Mouse (Mus musculus) heart, postnatal 36 days (tissue): Measurements from ENCODE around the gene Tmem160. TPM values are rescaled to one million over a fixed set of nuclear protein-coding genes. Genes with fewer than 3 reads are reported as not detected.

Experiments
- DNase-seq, 2 experiments: peaks; one replicate each; pipeline ENCODE4 v3.0.0; 2021 to 2022
- intact Hi-C: fragments of 180-260 bp; cut with DNase I; formaldehyde crosslinking; loops from one replicate; pipeline ENCODE4 v1.15.1; 2025
- total RNA-seq, 2 experiments: library from RNA; stranded (reverse); gene quantifications; 2 replicates each; pipeline ENCODE4 v1.2.3; 2021

Tmem160 gene
- total RNA-seq = 10 to 100 TPM; 79.4 to 89.8 TPM

GRCm38 (mm10) chr7:16452587-16453073, at the start of gene Tmem160:
TSS of gene Tmem160 (plus strand) at chr7:16452779.
- peak; percentile 86 for DNase-seq
- intact Hi-C loops = loop anchor here (10.0 kb wide), 1 partner anchor 158 kb away; no protein-coding TSS in a partner anchor

GRCm38 (mm10) chr7:16402968-16403948, 49.3 kb upstream of the Tmem160 start:
- DNase-seq = peak; percentile 40 to 60
- intact Hi-C loops = no loop called here

- intact Hi-C loops = no loop called here
- DNase-seq = peak in 1 of 2 experiments; percentile 44
Measured at GRCm38 (mm10) chr7:16404315-16405072, 48.1 kb upstream of the Tmem160 start.

- peak; percentile 63 to 78 for DNase-seq
- intact Hi-C loops = no loop called here
Measured at GRCm38 (mm10) chr7:16405073-16405455, 47.5 kb upstream of the Tmem160 start.

- intact Hi-C loops = no loop called here
- DNase-seq = peak; percentile 71 to 78
Measured at GRCm38 (mm10) chr7:16405516-16406351, 46.8 kb upstream of the Tmem160 start.

GRCm38 (mm10) chr7:16406978-16407377, 45.6 kb upstream of the Tmem160 start:
- intact Hi-C loops = no loop called here
- no peak for DNase-seq

GRCm38 (mm10) chr7:16411100-16411499, 41.5 kb upstream of the Tmem160 start:
- no peak for DNase-seq
- intact Hi-C loops = no loop called here

GRCm38 (mm10) chr7:16412220-16412896, 40.2 kb upstream of the Tmem160 start:
- intact Hi-C loops = no loop called here
- DNase-seq = no peak

GRCm38 (mm10) chr7:16412930-16413329, 39.6 kb upstream of the Tmem160 start:
- no peak for DNase-seq
- intact Hi-C loops = no loop called here

GRCm38 (mm10) chr7:16415426-16415825, 37.2 kb upstream of the Tmem160 start:
- DNase-seq = no peak
- intact Hi-C loops = no loop called here

- intact Hi-C loops = no loop called here
Measured at GRCm38 (mm10) chr7:16417141-16417771, 35.3 kb upstream of the Tmem160 start.

GRCm38 (mm10) chr7:16418713-16419112, 33.9 kb upstream of the Tmem160 start:
- no peak for DNase-seq
- intact Hi-C loops = no loop called here

More at GRCm38 (mm10) chr7:16417141-16417771, 35.3 kb upstream of the Tmem160 start:
- peak; percentile 44 to 72 for DNase-seq

GRCm38 (mm10) chr7:16420493-16421118, 32.0 kb upstream of the Tmem160 start:
- DNase-seq = no peak
- intact Hi-C loops = loop anchor here (10.0 kb wide), 1 partner anchor 46 kb away; no protein-coding TSS in a partner anchor

GRCm38 (mm10) chr7:16422222-16422856, 30.2 kb upstream of the Tmem160 start:
- no peak for DNase-seq
- intact Hi-C loops = loop anchor here (10.0 kb wide), 1 partner anchor 48 kb away; no protein-coding TSS in a partner anchor

- intact Hi-C loops = loop anchor here (10.0 kb wide), 1 partner anchor 49 kb away; no protein-coding TSS in a partner anchor
- DNase-seq = no peak
Measured at GRCm38 (mm10) chr7:16423731-16424130, 28.8 kb upstream of the Tmem160 start.

- intact Hi-C loops = loop anchor here (1.0 to 10.0 kb wide), 2 partner anchors 29 to 51 kb away; no protein-coding TSS in a partner anchor
- no peak for DNase-seq
Measured at GRCm38 (mm10) chr7:16425721-16426120, 26.9 kb upstream of the Tmem160 start.

GRCm38 (mm10) chr7:16426129-16426729, 26.4 kb upstream of the Tmem160 start:
- intact Hi-C loops = loop anchor here (1.0 to 10.0 kb wide), 2 partner anchors 30 to 51 kb away; no protein-coding TSS in a partner anchor
- peak; percentile 86 to 89 for DNase-seq
